Comparison of ENCODE assay signal across 21 mouse cellular contexts in genomic region chr5:115850250-115851028, GRCm38 (mm10). TPM values are rescaled to one million over a fixed set of nuclear protein-coding genes. Genes with fewer than 3 reads are reported as not detected.
DNase-seq lines count a peak whose midpoint lies in the region; ATAC-seq and TF ChIP-seq lines count a peak whose summit lies in the region.
"Had no signal": no experiment of that assay in that cellular context is flagged by ENCODE, and none has a peak within 500 bp of the region (broad histone marks: within the 10 kb centered on the region; RNA-seq: fewer than 3 reads in every experiment).

No protein-coding gene starts in this region.

- no peak for ATAC-seq in kidney, embryonic 15.5 days (replicated peaks; ENCODE audit: low FRiP score)
- no peak for ATAC-seq in neural tube, embryonic 13.5 days (ENCODE audit: low read depth)
- no peak for ATAC-seq in lung, postnatal 0 days
- ATAC-seq: forebrain, embryonic 14.5 days; hindbrain, postnatal 0 days had no signal

- no peaks in the 10 kb centered on the region for H3K27me3 ChIP-seq in kidney, embryonic 15.5 days
- no peaks in the 10 kb centered on the region for H3K27me3 ChIP-seq in neural tube, embryonic 13.5 days
- no peaks in the 10 kb centered on the region for H3K27me3 ChIP-seq in myocyte (ENCODE audit: control insufficient read depth, insufficient read depth, insufficient read length)
- no peaks in the 10 kb centered on the region for H3K27me3 ChIP-seq in lung, postnatal 0 days (replicated peaks; ENCODE audit: insufficient read depth, low read length)
- H3K27me3 ChIP-seq: heart, embryonic 15.5 days; limb, embryonic 12.5 days; stomach, embryonic 15.5 days had no signal

- H3ac ChIP-seq in myocyte (ENCODE audit: control insufficient read depth, insufficient read length): no peak overlapping the region

- no peak for TF ChIP-seq CTCF in lung, postnatal 0 days (IDR thresholded peaks at IDR 0.05)

- 69% methylated on average over 17 of the region's 17 CpGs for WGBS in kidney, embryonic 15.5 days
- 84% methylated on average over 17 of the region's 17 CpGs for WGBS in neural tube, embryonic 13.5 days
- whole genome bisulfite sequencing in lung, postnatal 0 days: 88% methylated on average over 17 of the region's 17 CpGs

- TF ChIP-seq POLR2A in myocyte (IDR thresholded peaks at IDR 0.05; ENCODE audit: insufficient read length, low read depth): no peak

- no peaks in the 10 kb centered on the region for H3K9me3 ChIP-seq in kidney, embryonic 15.5 days (replicated peaks)
- H3K9me3 ChIP-seq in neural tube, embryonic 13.5 days: no peaks in the 10 kb centered on the region
- no peaks in the 10 kb centered on the region for H3K9me3 ChIP-seq in lung, postnatal 0 days (ENCODE audit: low read length)
- H3K9me3 ChIP-seq: heart, embryonic 15.5 days; limb, embryonic 12.5 days; midbrain, embryonic 10.5 days; stomach, embryonic 15.5 days had no signal

- H3K27ac ChIP-seq in kidney, embryonic 15.5 days: no peak overlapping the region
- H3K27ac ChIP-seq in neural tube, embryonic 13.5 days (replicated peaks): no peak overlapping the region
- H3K27ac ChIP-seq in lung, postnatal 0 days (ENCODE audit: low read length): no peak overlapping the region
- H3K27ac ChIP-seq: heart, embryonic 15.5 days; hindbrain, postnatal 0 days; limb, embryonic 12.5 days; macrophage; midbrain, embryonic 10.5 days; stomach, embryonic 15.5 days had no signal

- H3K4me1 ChIP-seq in kidney, embryonic 15.5 days: peaks cover 31% of the 10 kb centered on the region
- H3K4me1 ChIP-seq in neural tube, embryonic 13.5 days (replicated peaks): peaks cover 22% of the 10 kb centered on the region
- H3K4me1 ChIP-seq in lung, postnatal 0 days (ENCODE audit: insufficient read depth, low read depth, low read length): peaks cover 4% of the 10 kb centered on the region; the same call in 1 of the 2 replicates

- peaks cover 41% of the 10 kb centered on the region for H3K79me2 ChIP-seq in myocyte (ENCODE audit: control insufficient read depth, insufficient read depth)

- no peak overlapping the region for H3K9ac ChIP-seq in kidney, embryonic 15.5 days
- no peak overlapping the region for H3K9ac ChIP-seq in neural tube, embryonic 13.5 days
- H3K9ac ChIP-seq in lung, postnatal 0 days (replicated peaks; ENCODE audit: low read depth): no peak overlapping the region
- H3K9ac ChIP-seq: heart, embryonic 15.5 days; limb, embryonic 12.5 days; lung, embryonic 14.5 days; stomach, embryonic 15.5 days had no signal

- peak; percentile 41 for DNase-seq in kidney, adult 18-20 months
- no peak for DNase-seq in neural tube, embryonic 10.5 days (ENCODE audit: extremely low spot score, low spot score)
- DNase-seq in lung, postnatal 0 days (ENCODE audit: low spot score): no peak
- no peak for DNase-seq in adrenal gland, postnatal 25 days
- DNase-seq: B cell, adult 2 months; cerebellum, adult 8-10 months; gastrocnemius, postnatal 36 days; lung, embryonic 14.5 days; right cerebral cortex, postnatal 14 days; thymus, adult 2 months had no signal

- peaks cover 71% of the 10 kb centered on the region for H3K36me3 ChIP-seq in kidney, embryonic 15.5 days
- no peaks in the 10 kb centered on the region for H3K36me3 ChIP-seq in neural tube, embryonic 13.5 days
- H3K36me3 ChIP-seq in myocyte (ENCODE audit: control insufficient read depth, insufficient read depth): no peaks in the 10 kb centered on the region
- no peaks in the 10 kb centered on the region for H3K36me3 ChIP-seq in lung, postnatal 0 days (ENCODE audit: insufficient read depth, low read length)

- H3K4me2 ChIP-seq in kidney, embryonic 15.5 days: no peak overlapping the region
- H3K4me2 ChIP-seq in neural tube, embryonic 13.5 days: 0 out of 2 replicates have a peak overlapping the region, but pooled peaks have one; percentile 4
- peak overlapping the region; percentile 72 for H3K4me2 ChIP-seq in myocyte (ENCODE audit: low read depth)
- H3K4me2 ChIP-seq in lung, postnatal 0 days (replicated peaks; ENCODE audit: low read depth, low read length): no peak overlapping the region
- H3K4me2 ChIP-seq: heart, embryonic 15.5 days; limb, embryonic 12.5 days; lung, embryonic 14.5 days; stomach, embryonic 15.5 days had no signal

- H3K4me3 ChIP-seq in kidney, embryonic 15.5 days (replicated peaks): no peak overlapping the region
- H3K4me3 ChIP-seq in neural tube, embryonic 13.5 days: no peak overlapping the region
- H3K4me3 ChIP-seq in myocyte: no peak overlapping the region
- no peak overlapping the region for H3K4me3 ChIP-seq in lung, postnatal 0 days (ENCODE audit: low read depth, low read length)
- H3K4me3 ChIP-seq: erythroblast, embryonic 14.5 days; heart, embryonic 15.5 days; limb, embryonic 12.5 days; midbrain, embryonic 10.5 days; stomach, embryonic 15.5 days had no signal

- no peak for TF ChIP-seq EP300 in lung, postnatal 0 days (IDR thresholded peaks at IDR 0.05)

TF ChIP-seq in myocyte, 11 proteins besides CTCF, POLR2A, EP300 and RAD21:
- no peak for TF ChIP-seq POLR2AphosphoS2 (IDR thresholded peaks at IDR 0.05; ENCODE audit: insufficient read length, low read depth)
- no peak for TF ChIP-seq TCF12 (IDR thresholded peaks at IDR 0.05; ENCODE audit: insufficient read depth, poor library complexity, severe bottlenecking)
- no peak for TF ChIP-seq SRF (IDR thresholded peaks at IDR 0.05; ENCODE audit: control insufficient read depth, insufficient read length, low read depth)
- TF ChIP-seq E2F4 (IDR thresholded peaks at IDR 0.05; ENCODE audit: insufficient read depth): no peak
- TF ChIP-seq MYOD1 (IDR thresholded peaks at IDR 0.05; ENCODE audit: control insufficient read depth in 1 of 3, insufficient read length in 2 of 3, low read depth in 2 of 3): no peak
- TF ChIP-seq MYOG (IDR thresholded peaks at IDR 0.05; ENCODE audit: control insufficient read depth in 1 of 3, insufficient read depth in 1 of 3, insufficient read length in 2 of 3, low read depth in 2 of 3): no peak
- TF ChIP-seq USF1 (IDR thresholded peaks at IDR 0.05; ENCODE audit: low read depth): no peak
- no peak for TF ChIP-seq TCF3 (IDR thresholded peaks at IDR 0.05; ENCODE audit: insufficient read length, low read depth)
- no peak for TF ChIP-seq REST (IDR thresholded peaks at IDR 0.05; ENCODE audit: insufficient read depth, insufficient read length)
- no peak for TF ChIP-seq CEBPB (IDR thresholded peaks at IDR 0.05; ENCODE audit: insufficient read depth, poor library complexity, severe bottlenecking)
- no peak for TF ChIP-seq MAX (IDR thresholded peaks at IDR 0.05; ENCODE audit: low read depth)

RNA-seq across cellular contexts. Expression of gene Cit, which starts 5.4 kb away (rescaled TPM):
- polyA plus RNA-seq in kidney, embryonic 15.5 days (2015; fragmentation: Nextera tagmentation; extraction: Ambion mirVana): 35.4 and 39.2 TPM in 2 replicates
- polyA plus RNA-seq in neural tube, embryonic 13.5 days (2015; fragmentation: Nextera tagmentation; extraction: Ambion mirVana): 16.6 and 18.6 TPM in 2 replicates
- polyA plus RNA-seq in myocyte (2012; fragmentation: generic; extraction: Trizol): 8.5 TPM
- 4.8 and 7.4 TPM in 2 replicates for polyA plus RNA-seq in lung, postnatal 0 days (2015; fragmentation: Nextera tagmentation; extraction: Ambion mirVana)
- 8.4 and 10.1 TPM in 2 replicates for total RNA-seq in adrenal gland, postnatal 25 days (2021)

Comparison
In these comparisons a context has a peak if more than half of its experiments do, and no peak if none do; other contexts are left out.
1. H3K4me2 ChIP-seq: peak in neural tube, embryonic 13.5 days (single experiment) and myocyte (single experiment); none in kidney, embryonic 15.5 days (single experiment) and lung, postnatal 0 days (single experiment).